In genomic region chr7:75859771-75860196, GRCm38 (mm10) we compare ENCODE assay signal across 8 mouse cellular contexts. TPM values are rescaled to one million over a fixed set of nuclear protein-coding genes. Genes with fewer than 3 reads are reported as not detected.
DNase-seq lines count a peak whose midpoint lies in the region; ATAC-seq lines count a peak whose summit lies in the region.

No protein-coding gene starts in this region.

- ATAC-seq in embryonic facial prominence, embryonic 11.5 days (replicated peaks; ENCODE audit: insufficient number of reproducible peaks, low FRiP score, low TSS enrichment, low read depth) = 0 out of 2 replicates have a peak, but pooled peaks have one; percentile 40
- peak; percentile 44; the same call in 1 of the 2 replicates for ATAC-seq in midbrain, embryonic 13.5 days
- ATAC-seq in midbrain, embryonic 15.5 days (replicated peaks) = no peak
- ATAC-seq in neutrophil, adult 5-6 weeks (ENCODE audit: extremely low read depth, insufficient number of reproducible peaks, low FRiP score, poor library complexity, severe bottlenecking) = peak; percentile 78
- ATAC-seq in activated CD4-positive, CD25-positive, alpha-beta regulatory T cell, adult 4 months = no peak

- H3K27ac ChIP-seq in embryonic facial prominence, embryonic 11.5 days (replicated peaks; ENCODE audit: low read depth, low read length) = no peak overlapping the region
- no peak overlapping the region; the same call in 1 of the 2 replicates for H3K27ac ChIP-seq in embryonic facial prominence, embryonic 10.5 days (replicated peaks)
- H3K27ac ChIP-seq in midbrain, embryonic 13.5 days = no peak overlapping the region
- H3K27ac ChIP-seq in midbrain, embryonic 15.5 days = no peak overlapping the region

- H3K9ac ChIP-seq in embryonic facial prominence, embryonic 11.5 days (replicated peaks; ENCODE audit: low read length) = no peak overlapping the region
- H3K9ac ChIP-seq in midbrain, embryonic 13.5 days (replicated peaks) = no peak overlapping the region
- no peak overlapping the region for H3K9ac ChIP-seq in midbrain, embryonic 15.5 days

- WGBS in embryonic facial prominence, embryonic 11.5 days = 87% methylated on average over 9 of the region's 9 CpGs
- WGBS in embryonic facial prominence, embryonic 10.5 days = 90% methylated on average over 9 of the region's 9 CpGs
- 70% methylated on average over 9 of the region's 9 CpGs for WGBS in midbrain, embryonic 13.5 days
- 76% methylated on average over 9 of the region's 9 CpGs for WGBS in midbrain, embryonic 15.5 days

- H3K27me3 ChIP-seq in embryonic facial prominence, embryonic 11.5 days (ENCODE audit: control insufficient read depth, insufficient read depth, low read length) = no peaks in the 10 kb centered on the region
- no peaks in the 10 kb centered on the region for H3K27me3 ChIP-seq in embryonic facial prominence, embryonic 10.5 days (replicated peaks; ENCODE audit: low read depth, poor library complexity, severe bottlenecking)
- no peaks in the 10 kb centered on the region for H3K27me3 ChIP-seq in midbrain, embryonic 13.5 days
- H3K27me3 ChIP-seq in midbrain, embryonic 15.5 days (replicated peaks) = no peaks in the 10 kb centered on the region

- H3K9me3 ChIP-seq in embryonic facial prominence, embryonic 11.5 days (replicated peaks; ENCODE audit: control insufficient read depth, low read length) = no peaks in the 10 kb centered on the region
- H3K9me3 ChIP-seq in embryonic facial prominence, embryonic 10.5 days = peaks cover 5% of the 10 kb centered on the region; the same call in 1 of the 2 replicates
- H3K9me3 ChIP-seq in midbrain, embryonic 13.5 days = no peaks in the 10 kb centered on the region
- H3K9me3 ChIP-seq in midbrain, embryonic 15.5 days = no peaks in the 10 kb centered on the region

- no peak overlapping the region for H3K4me2 ChIP-seq in embryonic facial prominence, embryonic 11.5 days (ENCODE audit: low read depth, low read length)
- H3K4me2 ChIP-seq in midbrain, embryonic 13.5 days (replicated peaks) = no peak overlapping the region
- H3K4me2 ChIP-seq in midbrain, embryonic 15.5 days = no peak overlapping the region

- no peak for DNase-seq in embryonic facial prominence, embryonic 11.5 days (ENCODE audit: low spot score)
- no peak for DNase-seq in embryonic facial prominence, embryonic 10.5 days (ENCODE audit: low spot score)
- peak; percentile 52 for DNase-seq in gastrocnemius, postnatal 14 days
- no peak for DNase-seq in frontal cortex, postnatal 14 days (ENCODE audit: low spot score in 2 of 2)

- no peaks in the 10 kb centered on the region for H3K36me3 ChIP-seq in embryonic facial prominence, embryonic 11.5 days (replicated peaks; ENCODE audit: control insufficient read depth, insufficient read depth, low read depth, low read length)
- H3K36me3 ChIP-seq in embryonic facial prominence, embryonic 10.5 days (replicated peaks) = peaks cover 51% of the 10 kb centered on the region
- peaks cover 17% of the 10 kb centered on the region for H3K36me3 ChIP-seq in midbrain, embryonic 13.5 days
- no peaks in the 10 kb centered on the region for H3K36me3 ChIP-seq in midbrain, embryonic 15.5 days (replicated peaks)

- no peaks in the 10 kb centered on the region for H3K4me1 ChIP-seq in embryonic facial prominence, embryonic 11.5 days (ENCODE audit: control insufficient read depth, insufficient read depth, low read length)
- H3K4me1 ChIP-seq in embryonic facial prominence, embryonic 10.5 days = peaks cover 16% of the 10 kb centered on the region
- peaks cover 22% of the 10 kb centered on the region for H3K4me1 ChIP-seq in midbrain, embryonic 13.5 days (replicated peaks)
- H3K4me1 ChIP-seq in midbrain, embryonic 15.5 days = peaks cover 15% of the 10 kb centered on the region

- intact Hi-C loops in gastrocnemius, postnatal 14 days (cut with DNase I; ENCODE audit: low total_unique reads) = no loop called here

- no peak overlapping the region for H3K4me3 ChIP-seq in embryonic facial prominence, embryonic 11.5 days (ENCODE audit: low read depth, low read length)
- H3K4me3 ChIP-seq in embryonic facial prominence, embryonic 10.5 days = no peak overlapping the region
- no peak overlapping the region for H3K4me3 ChIP-seq in midbrain, embryonic 13.5 days (replicated peaks)
- H3K4me3 ChIP-seq in midbrain, embryonic 15.5 days = no peak overlapping the region

RNA-seq across cellular contexts. Expression of gene Klhl25, which starts 11.7 kb away (rescaled TPM):
- 19.2 and 19.6 TPM in 2 replicates for polyA plus RNA-seq in embryonic facial prominence, embryonic 11.5 days (2014; fragmentation: Nextera tagmentation; extraction: Ambion mirVana)
- 24.0 and 24.2 TPM in 2 replicates for polyA plus RNA-seq in embryonic facial prominence, embryonic 10.5 days (2016; fragmentation: Nextera tagmentation; extraction: Ambion mirVana)
- polyA plus RNA-seq in midbrain, embryonic 13.5 days (2015; fragmentation: Nextera tagmentation; extraction: Ambion mirVana) = 22.6 and 25.8 TPM in 2 replicates
- polyA plus RNA-seq in midbrain, embryonic 15.5 days (2015; fragmentation: Nextera tagmentation; extraction: Ambion mirVana) = 24.5 and 28.8 TPM in 2 replicates
- 1 to 10 TPM; 2.8 to 3.5 TPM for total RNA-seq in gastrocnemius, postnatal 14 days (2021)
- 12.5 and 16.1 TPM in 2 replicates for total RNA-seq in neutrophil, adult 5-6 weeks (2017)
- 10 to 100 TPM; 10.6 to 18.5 TPM for polyA plus RNA-seq in activated CD4-positive, CD25-positive, alpha-beta regulatory T cell, adult 4 months (2017; shearing (Covaris generic))

Comparison
In these comparisons a context has a peak if more than half of its experiments do, and no peak if none do; other contexts are left out.
1. ATAC-seq: peak in embryonic facial prominence, embryonic 11.5 days (single experiment), midbrain, embryonic 13.5 days (single experiment) and neutrophil, adult 5-6 weeks (single experiment); none in midbrain, embryonic 15.5 days (single experiment) and activated CD4-positive, CD25-positive, alpha-beta regulatory T cell, adult 4 months (single experiment).